Mouse (Mus musculus) heart, postnatal 14 days (tissue): ENCODE results near the gene Wdr63. TPM values are rescaled to one million over a fixed set of nuclear protein-coding genes. Genes with fewer than 3 reads are reported as not detected.

ENCODE experiments used
- DNase-seq, 2 experiments: peaks; one replicate each; pipeline ENCODE4 v3.0.0; 2021 to 2022
- intact Hi-C: fragments of 180-260 bp; cut with DNase I; formaldehyde crosslinking; loops from one replicate; pipeline ENCODE4 v1.15.1; 2025
- total RNA-seq, 2 experiments: library from RNA; stranded (reverse); gene quantifications; 2 replicates each; pipeline ENCODE4 v1.2.3; 2021

Gene Wdr63
- total RNA-seq, 2 experiments from 2014 or later, result 0.55 TPM; not detected in 1

- intact Hi-C loops, result loop anchor here (1.0 to 5.0 kb wide), 2 partner anchors 106 to 120 kb away; no protein-coding TSS in a partner anchor
- DNase-seq, result peak; percentile 62 to 79
These were observed 49.7 kb downstream of the Wdr63 start for GRCm38 (mm10) chr3:146058263-146058662.

- no peak for DNase-seq
- intact Hi-C loops, result loop anchor here (5.0 kb wide), 1 partner anchor 105 kb away; no protein-coding TSS in a partner anchor
These were observed 50.8 kb downstream of the Wdr63 start for GRCm38 (mm10) chr3:146057131-146057530.

- DNase-seq, result no peak
- intact Hi-C loops, result no loop called here
These were observed 54.1 kb downstream of the Wdr63 start for GRCm38 (mm10) chr3:146053873-146054272.

GRCm38 (mm10) chr3:146053082-146053814 lies 54.7 kb downstream of the Wdr63 start:
- intact Hi-C loops, result no loop called here
- DNase-seq, result no peak

- intact Hi-C loops, result no loop called here
- DNase-seq, result peak; percentile 38 to 51
These were observed 56.5 kb downstream of the Wdr63 start for GRCm38 (mm10) chr3:146051277-146052007.

- DNase-seq, result no peak
- intact Hi-C loops, result no loop called here
These were observed 58.0 kb downstream of the Wdr63 start for GRCm38 (mm10) chr3:146049951-146050350.

- intact Hi-C loops, result no loop called here
- DNase-seq, result peak; percentile 26 to 55
These were observed 60.2 kb downstream of the Wdr63 start for GRCm38 (mm10) chr3:146047704-146048207.

- intact Hi-C loops, result no loop called here
- no peak for DNase-seq
These were observed 61.9 kb downstream of the Wdr63 start for GRCm38 (mm10) chr3:146046076-146046475.

GRCm38 (mm10) chr3:146044977-146045376 lies 63.0 kb downstream of the Wdr63 start:
- DNase-seq, result peak; percentile 16 to 46
- intact Hi-C loops, result loop anchor here (5.0 kb wide), 1 partner anchor 58 kb away; the partner anchor contains the start of gene Syde2

- intact Hi-C loops, result loop anchor here (5.0 kb wide), 1 partner anchor 54 kb away; the partner anchor contains the start of gene Syde2
- DNase-seq, result peak; percentile 21 to 40
These were observed 66.5 kb downstream of the Wdr63 start for GRCm38 (mm10) chr3:146041382-146041781.

GRCm38 (mm10) chr3:146039132-146039903 lies 68.6 kb downstream of the Wdr63 start:
- intact Hi-C loops, result no loop called here

GRCm38 (mm10) chr3:146037906-146038305 lies 70.0 kb downstream of the Wdr63 start:
- intact Hi-C loops, result no loop called here
- DNase-seq, result no peak

More at GRCm38 (mm10) chr3:146039132-146039903, 68.6 kb downstream of the Wdr63 start:
- no peak for DNase-seq

GRCm38 (mm10) chr3:146032976-146033375 lies 75.0 kb downstream of the Wdr63 start:
- intact Hi-C loops, result no loop called here
- DNase-seq, result no peak

- no peak for DNase-seq
- intact Hi-C loops, result no loop called here
These were observed 77.6 kb downstream of the Wdr63 start for GRCm38 (mm10) chr3:146030255-146030836.

GRCm38 (mm10) chr3:146029234-146029633 lies 78.7 kb downstream of the Wdr63 start:
- intact Hi-C loops, result no loop called here
- DNase-seq, result no peak

- DNase-seq, result no peak
- intact Hi-C loops, result no loop called here
These were observed 79.5 kb downstream of the Wdr63 start for GRCm38 (mm10) chr3:146028406-146028805.

- intact Hi-C loops, result no loop called here
- DNase-seq, result no peak
These were observed 80.8 kb downstream of the Wdr63 start for GRCm38 (mm10) chr3:146027116-146027515.

GRCm38 (mm10) chr3:146025499-146025898 lies 82.4 kb downstream of the Wdr63 start:
- DNase-seq, result no peak
- intact Hi-C loops, result no loop called here

- intact Hi-C loops, result no loop called here
- DNase-seq, result peak in 1 of 2 experiments; percentile 17
These were observed 83.2 kb downstream of the Wdr63 start for GRCm38 (mm10) chr3:146024746-146025145.

GRCm38 (mm10) chr3:146022232-146022631 lies 85.7 kb downstream of the Wdr63 start:
- no peak for DNase-seq
- intact Hi-C loops, result no loop called here
